Comparison of ENCODE assay signal across 8 mouse cellular contexts in the genomic region with DNA sequence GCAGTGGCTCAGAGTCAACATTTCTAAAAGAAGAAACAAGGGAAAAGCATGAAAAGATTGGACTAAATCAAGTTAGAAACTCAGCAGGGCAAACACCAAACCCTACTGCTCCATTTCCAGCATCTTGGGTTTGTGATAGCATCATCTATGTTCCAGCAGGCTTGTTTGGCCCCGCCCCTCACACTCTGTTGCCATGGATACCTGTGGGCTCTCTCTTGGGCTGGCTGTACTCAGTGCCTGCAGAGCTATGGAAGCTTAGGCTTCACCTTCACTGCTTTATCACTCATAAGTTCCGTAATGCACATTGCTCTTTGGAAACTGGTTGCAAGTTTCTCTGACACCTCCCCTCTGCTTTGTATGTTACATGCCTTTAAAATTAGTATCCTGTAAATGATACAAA. TPM values are rescaled to one million over a fixed set of nuclear protein-coding genes. Genes with fewer than 3 reads are reported as not detected.
A peak's percentile ranks its signal among the peaks of the same experiment; 100 is the strongest.
DNase-seq lines count a peak whose midpoint lies in the region; ATAC-seq lines count a peak whose summit lies in the region.

No protein-coding gene starts in this region.

- H3K9me3 ChIP-seq in forebrain, embryonic 14.5 days (replicated peaks; ENCODE audit: control insufficient read depth, low read length) = no peaks in the 10 kb centered on the region
- H3K9me3 ChIP-seq in midbrain, embryonic 15.5 days = no peaks in the 10 kb centered on the region
- H3K9me3 ChIP-seq in liver, embryonic 11.5 days (ENCODE audit: control insufficient read depth, low read length) = no peaks in the 10 kb centered on the region

- H3K4me2 ChIP-seq in forebrain, embryonic 14.5 days (ENCODE audit: low read length) = no peak overlapping the region
- no peak overlapping the region for H3K4me2 ChIP-seq in midbrain, embryonic 15.5 days
- no peak overlapping the region for H3K4me2 ChIP-seq in liver, embryonic 11.5 days

- H3K4me1 ChIP-seq in forebrain, embryonic 14.5 days (ENCODE audit: control insufficient read depth, insufficient read depth, low read length) = no peaks in the 10 kb centered on the region
- H3K4me1 ChIP-seq in midbrain, embryonic 15.5 days = peaks cover 18% of the 10 kb centered on the region
- H3K4me1 ChIP-seq in liver, embryonic 11.5 days (replicated peaks; ENCODE audit: control insufficient read depth, insufficient read depth, low read length) = no peaks in the 10 kb centered on the region

- no peaks in the 10 kb centered on the region for H3K27me3 ChIP-seq in forebrain, embryonic 14.5 days (replicated peaks; ENCODE audit: control insufficient read depth, insufficient read depth, low read length)
- no peaks in the 10 kb centered on the region for H3K27me3 ChIP-seq in midbrain, embryonic 15.5 days (replicated peaks)
- H3K27me3 ChIP-seq in liver, embryonic 11.5 days (replicated peaks; ENCODE audit: control insufficient read depth, insufficient read depth, low read length) = no peaks in the 10 kb centered on the region

- peaks cover 89% of the 10 kb centered on the region for H3K36me3 ChIP-seq in forebrain, embryonic 14.5 days (ENCODE audit: control insufficient read depth, insufficient read depth, low read length)
- H3K36me3 ChIP-seq in midbrain, embryonic 15.5 days (replicated peaks) = peaks cover 50% of the 10 kb centered on the region
- H3K36me3 ChIP-seq in liver, embryonic 11.5 days (ENCODE audit: control insufficient read depth, insufficient read depth, low read length) = no peaks in the 10 kb centered on the region

- H3K27ac ChIP-seq in forebrain, embryonic 14.5 days (ENCODE audit: low read depth, low read length) = no peak overlapping the region
- H3K27ac ChIP-seq in midbrain, embryonic 15.5 days = no peak overlapping the region
- no peak overlapping the region for H3K27ac ChIP-seq in liver, embryonic 11.5 days (ENCODE audit: low read depth, low read length)

- no peak overlapping the region for H3K4me3 ChIP-seq in forebrain, embryonic 14.5 days (ENCODE audit: low read depth, low read length)
- H3K4me3 ChIP-seq in midbrain, embryonic 15.5 days = no peak overlapping the region
- no peak overlapping the region for H3K4me3 ChIP-seq in liver, embryonic 11.5 days (ENCODE audit: low read depth, low read length)

- peak; percentile 60 to 74 for DNase-seq in kidney, postnatal 4 days
- DNase-seq in kidney, adult 18-20 months = no peak
- peak; percentile 53 for DNase-seq in ZHBTc4 (ENCODE audit: low read depth, low spot score)
- DNase-seq in forebrain, embryonic 14.5 days (ENCODE audit: low spot score) = peak; percentile 77
- DNase-seq in spleen, postnatal 14 days (ENCODE audit: low spot score in 2 of 2) = no peak
- DNase-seq in liver, embryonic 11.5 days (ENCODE audit: low spot score) = no peak

- ATAC-seq in forebrain, embryonic 14.5 days = peak; percentile 79
- peak; percentile 79 for ATAC-seq in midbrain, embryonic 15.5 days (replicated peaks)
- no peak for ATAC-seq in inflammation-experienced regulatory T-cells, adult 6 months
- ATAC-seq in liver, embryonic 11.5 days (replicated peaks; ENCODE audit: low FRiP score) = no peak

- WGBS in forebrain, embryonic 14.5 days = 46% methylated on average over 2 of the region's 2 CpGs
- 53% methylated on average over 2 of the region's 2 CpGs for WGBS in midbrain, embryonic 15.5 days
- WGBS in liver, embryonic 11.5 days = 52% methylated on average over 2 of the region's 2 CpGs

- H3K9ac ChIP-seq in forebrain, embryonic 14.5 days (ENCODE audit: low read length) = no peak overlapping the region
- H3K9ac ChIP-seq in midbrain, embryonic 15.5 days = no peak overlapping the region
- H3K9ac ChIP-seq in liver, embryonic 11.5 days (ENCODE audit: low read depth, low read length) = no peak overlapping the region

RNA-seq across cellular contexts. Expression of a gene that starts 32.4 kb away (rescaled TPM):
- 8.7 and 10.7 TPM in 2 replicates for polyA plus RNA-seq in forebrain, embryonic 14.5 days (2014; fragmentation: Nextera tagmentation; extraction: Ambion mirVana)
- polyA plus RNA-seq in midbrain, embryonic 15.5 days (2015; fragmentation: Nextera tagmentation; extraction: Ambion mirVana) = 12.6 and 13.7 TPM in 2 replicates
- under 1 TPM; 0.34 to 0.82 (median 0.44) TPM for polyA plus RNA-seq in inflammation-experienced regulatory T-cells, adult 6 months (2017; shearing (Covaris generic))
- 0.47 and 0.48 TPM in 2 replicates for polyA plus RNA-seq in liver, embryonic 11.5 days (2014; fragmentation: Nextera tagmentation; extraction: Ambion mirVana)

Comparison
In these comparisons a context has a peak if more than half of its experiments do, and no peak if none do; other contexts are left out.
1. DNase-seq: peak in kidney, postnatal 4 days (2 of 2), ZHBTc4 (single experiment) and forebrain, embryonic 14.5 days (single experiment); none in kidney, adult 18-20 months (single experiment), spleen, postnatal 14 days (0 of 2) and liver, embryonic 11.5 days (single experiment).
2. ATAC-seq: peak in forebrain, embryonic 14.5 days (single experiment) and midbrain, embryonic 15.5 days (single experiment); none in inflammation-experienced regulatory T-cells, adult 6 months (single experiment) and liver, embryonic 11.5 days (single experiment).